Mouse (Mus musculus) MEL (cell line): ENCODE results near the gene Pdgfd. TPM values are rescaled to one million over a fixed set of nuclear protein-coding genes. Genes with fewer than 3 reads are reported as not detected.
A peak's percentile ranks its signal among the peaks of the same experiment; 100 is the strongest.
"Not testable (repeated sequence)": the region's sequence is repeated elsewhere in the genome, so short reads cannot be mapped to it uniquely, and the experiment has no call there.

Source experiments
- DNase-seq: peaks from one replicate; pipeline ENCODE4 v3.0.0; 2011; ENCODE audit warnings: low read depth, low spot score
- H3K27ac ChIP-seq: 2 replicates; pipeline ENCODE4 v1.5.1; 2012; ENCODE audit warnings: low read depth, mild to moderate bottlenecking, control low read depth, low read length, moderate library complexity; ENCODE audit not compliant: control insufficient read depth
- H3K27me3 ChIP-seq, 2 experiments: fragments of 150-350 bp in 1 of 2; sonication (generic) in 1 of 2; 2 replicates each; pipeline ENCODE4 v1.6.1; 2012; ENCODE audit warnings: low read length in 2 of 2, mild to moderate bottlenecking in 2 of 2, improper control_type of control experiment in 1 of 2, moderate library complexity in 1 of 2; ENCODE audit not compliant: insufficient read depth in 2 of 2, control insufficient read depth in 1 of 2
- H3K36me3 ChIP-seq, 2 experiments: 2 replicates each; pipeline ENCODE4 v1.6.1; 2012 to 2014; ENCODE audit warnings: low read length in 2 of 2, improper control_type of control experiment in 1 of 2, inconsistent platforms in 1 of 2, mild to moderate bottlenecking in 1 of 2; ENCODE audit not compliant: insufficient read depth in 2 of 2, control insufficient read depth in 1 of 2
- H3K4me1 ChIP-seq, 2 experiments: fragments of 150-350 bp in 1 of 2; sonication (generic) in 1 of 2; 2 replicates each; pipeline ENCODE4 v1.6.1; 2012; ENCODE audit warnings: low read length in 2 of 2, improper control_type of control experiment in 1 of 2, mild to moderate bottlenecking in 1 of 2; ENCODE audit not compliant: insufficient read depth in 2 of 2, control insufficient read depth in 1 of 2
- H3K4me3 ChIP-seq, 2 experiments: fragments of 150-350 bp in 1 of 2; sonication (generic) in 1 of 2; 2 replicates each; pipeline ENCODE4 v1.5.1; 2012; ENCODE audit warnings: low read depth in 2 of 2, low read length in 2 of 2, mild to moderate bottlenecking in 2 of 2, moderate library complexity in 2 of 2, control low read depth in 1 of 2, improper control_type of control experiment in 1 of 2; ENCODE audit not compliant: control insufficient read depth in 1 of 2, insufficient read depth in 1 of 2
- H3K79me2 ChIP-seq: 2 replicates; pipeline ENCODE4 v1.6.1; 2012; ENCODE audit warnings: mild to moderate bottlenecking, low read length, moderate library complexity; ENCODE audit not compliant: control insufficient read depth, poor library complexity, insufficient read depth
- H3K9ac ChIP-seq: 2 replicates; pipeline ENCODE4 v1.6.1; 2012; ENCODE audit warnings: low read depth, mild to moderate bottlenecking, control low read depth, low read length, moderate library complexity; ENCODE audit not compliant: control insufficient read depth, poor library complexity, severe bottlenecking
- H3K9me3 ChIP-seq: fragments of 150-350 bp; sonication (generic); replicated peaks from 2 replicates; pipeline ENCODE4 v1.6.1; 2012; ENCODE audit warnings: mild to moderate bottlenecking, low read length, improper control_type of control experiment, moderate library complexity; ENCODE audit not compliant: insufficient read depth
- E2F4 ChIP-seq: IDR thresholded peaks from 2 replicates; pipeline ENCODE4 v1.6.1; 2011; ENCODE audit warnings: low read depth, low read length, improper control_type of control experiment, borderline replicate concordance
- ELF1 ChIP-seq: IDR thresholded peaks from 2 replicates; pipeline ENCODE4 v1.6.1; 2014; ENCODE audit warnings: low read depth, mild to moderate bottlenecking, inconsistent platforms, low read length, improper control_type of control experiment, moderate library complexity
- EP300 ChIP-seq, 2 experiments: IDR thresholded peaks; 2 replicates each; pipeline ENCODE4 v1.6.1; 2011; ENCODE audit warnings: improper control_type of control experiment in 2 of 2, low read length in 2 of 2, low read depth in 1 of 2, mild to moderate bottlenecking in 1 of 2
- JUND ChIP-seq: IDR thresholded peaks from 2 replicates; pipeline ENCODE4 v1.6.1; 2011; ENCODE audit warnings: low read depth, mild to moderate bottlenecking, improper control_type of control experiment, low read length
- POLR2AphosphoS2 ChIP-seq: IDR thresholded peaks from 2 replicates; pipeline ENCODE4 v1.6.1; 2011; ENCODE audit warnings: low read length, improper control_type of control experiment
- POLR2AphosphoS5 ChIP-seq: IDR thresholded peaks from 2 replicates; pipeline ENCODE4 v1.6.1; 2012; ENCODE audit warnings: low read depth, borderline replicate concordance, mild to moderate bottlenecking, inconsistent platforms, low read length, moderate library complexity, mixed read lengths
- RCOR1 ChIP-seq: IDR thresholded peaks from 2 replicates; pipeline ENCODE4 v1.6.1; 2012; ENCODE audit warnings: low read depth, mild to moderate bottlenecking, inconsistent platforms, low read length, improper control_type of control experiment
- TAL1 ChIP-seq: IDR thresholded peaks from 2 replicates; pipeline ENCODE4 v1.6.1; 2012; ENCODE audit warnings: mild to moderate bottlenecking, inconsistent platforms, low read length, moderate library complexity, mixed read lengths
- TBP ChIP-seq: IDR thresholded peaks from 2 replicates; pipeline ENCODE4 v1.8.0; 2011; ENCODE audit warnings: low read depth, low read length, improper control_type of control experiment
- TCF12 ChIP-seq: IDR thresholded peaks from 2 replicates; pipeline ENCODE4 v1.6.1; 2014; ENCODE audit warnings: low read depth, mild to moderate bottlenecking, inconsistent platforms, low read length, improper control_type of control experiment, moderate library complexity
- ZC3H11A ChIP-seq: IDR thresholded peaks from 2 replicates; pipeline ENCODE4 v1.6.1; 2012; ENCODE audit warnings: low read depth, mild to moderate bottlenecking, inconsistent platforms, low read length, improper control_type of control experiment
- ZMIZ1 ChIP-seq: IDR thresholded peaks from 2 replicates; pipeline ENCODE4 v1.6.1; 2012; ENCODE audit warnings: low read depth, mild to moderate bottlenecking, inconsistent platforms, low read length, improper control_type of control experiment, moderate library complexity
- polyA plus RNA-seq, 2 experiments: library from polyadenylated mRNA; stranded (reverse) in 1 of 2; unstranded in 1 of 2; fragments of >175 nt in 1 of 2; fragments of >200 nt in 1 of 2; gene quantifications; 2 replicates each; pipeline versions ENCODE4 v1.2.1 to v1.2.4; 2012; ENCODE audit warnings: low replicate concordance in 2 of 2, low read depth in 1 of 2; ENCODE audit not compliant: insufficient read length in 2 of 2, insufficient read depth in 1 of 2, missing spikeins in 1 of 2
- total RNA-seq: library from RNA; depleted of rRNA; stranded (reverse); fragments of 300-350 nt; gene quantifications from 2 replicates; pipeline ENCODE4 v1.2.3, GENCODE M21; 2012

Pdgfd gene
- total and polyA plus RNA-seq, 3 experiments: not detected

DNA sequence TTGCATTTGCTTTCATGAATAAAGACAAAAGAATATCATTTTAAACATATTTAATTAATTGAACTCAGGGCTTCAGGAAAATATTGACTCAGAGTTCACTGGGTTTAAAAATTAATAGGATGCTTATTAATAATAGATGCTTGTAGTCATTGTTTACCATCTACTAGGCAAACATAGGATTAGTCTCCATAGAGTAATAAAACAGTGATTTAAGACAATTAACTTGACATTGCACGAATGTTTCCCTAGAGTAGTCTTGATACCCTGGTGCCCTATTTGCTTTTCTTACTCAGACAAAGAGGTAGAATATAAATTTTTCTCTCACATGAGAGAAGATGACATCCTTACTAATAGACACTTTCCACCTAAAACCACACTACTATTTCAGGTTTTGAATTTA is 49.1 kb downstream of the Pdgfd start:
- Histone ChIP-seq H3K36me3 (no peaks in the 10 kb centered on the region), H3K27me3 (no peaks in the 10 kb centered on the region), H3K4me1 (no peaks in the 10 kb centered on the region), H3K27ac (no peak overlapping the region)
- no peak for TF ChIP-seq RCOR1
- no peak for TF ChIP-seq POLR2AphosphoS5
- no peak for TF ChIP-seq ELF1
- TF ChIP-seq E2F4: no peak
- no peak for TF ChIP-seq ZMIZ1
- TF ChIP-seq ZC3H11A: no peak
- TF ChIP-seq TBP: no peak
- no peak for TF ChIP-seq POLR2AphosphoS2
- TF ChIP-seq, all 39 proteins: peak for 0
- no peak for DNase-seq
- H3K79me2 ChIP-seq: no peaks in the 10 kb centered on the region
- H3K4me3 ChIP-seq: no peak overlapping the region
- H3K9me3 ChIP-seq: no peaks in the 10 kb centered on the region
- H3K9ac ChIP-seq: no peak overlapping the region

DNA sequence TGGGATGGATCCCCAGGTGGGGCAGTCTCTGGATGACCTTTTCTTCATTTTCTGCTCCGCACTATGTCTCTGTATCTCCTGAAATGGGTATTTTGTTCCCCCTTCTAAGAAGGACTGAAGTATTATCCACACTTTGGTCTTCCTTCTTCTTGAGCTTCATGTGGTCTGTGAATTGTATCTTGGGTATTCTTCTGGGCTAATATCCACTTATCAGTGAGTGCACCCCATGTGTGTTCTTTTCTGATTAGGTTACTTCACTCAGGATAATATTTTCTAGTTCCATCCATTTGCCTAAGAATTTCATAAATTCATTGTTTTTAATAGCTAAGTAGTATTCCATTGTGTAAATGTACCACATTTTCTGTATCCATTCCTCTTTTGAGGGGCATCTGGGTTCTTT is 67.6 kb downstream of the Pdgfd start:
- H3K36me3 ChIP-seq, H3K27me3 ChIP-seq, H3K9me3 ChIP-seq, H3K9ac ChIP-seq, H3K4me3 ChIP-seq, H3K27ac ChIP-seq, H3K4me1 ChIP-seq, H3K79me2 ChIP-seq: not testable (repeated sequence)
- DNase-seq: peak; percentile 14
- TF ChIP-seq TCF12 (peak; percentile 61; the same call in 1 of the 2 replicates), EP300 (IDR thresholded peaks at IDR 0.05; ENCODE audit: low read depth in 1 of 2, low read length in 2 of 2) (peak in 1 of 2 experiments; percentile 33; a peak in 1 of 4 replicates)

DNA sequence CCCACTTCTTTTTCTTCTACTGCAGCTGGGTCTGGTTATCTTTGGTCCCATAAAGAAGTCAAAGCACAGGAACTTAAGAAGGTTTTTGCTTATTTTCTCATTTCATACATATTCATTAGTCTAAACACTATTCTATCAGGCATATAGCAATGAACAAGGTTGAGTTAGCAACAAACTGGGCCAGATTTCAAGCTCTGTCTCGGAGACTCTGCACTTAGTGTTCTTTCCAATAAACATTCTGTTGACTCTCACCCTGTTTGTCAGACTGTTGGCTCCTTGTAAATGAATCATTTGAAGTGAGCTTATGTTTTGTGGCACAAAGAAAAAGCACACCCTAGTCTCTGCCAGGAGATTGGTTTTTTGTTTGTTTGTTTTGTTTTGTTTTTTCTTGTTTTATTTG is 81.9 kb downstream of the Pdgfd start:
- TF ChIP-seq ZC3H11A (no peak), JUND (no peak), TAL1 (no peak)
- Histone ChIP-seq H3K9me3 (no peaks in the 10 kb centered on the region), H3K4me3 (no peak overlapping the region), H3K27ac (no peak overlapping the region), H3K79me2 (no peaks in the 10 kb centered on the region), H3K27me3 (no peaks in the 10 kb centered on the region), H3K9ac (no peak overlapping the region), H3K36me3 (no peaks in the 10 kb centered on the region), H3K4me1 (no peaks in the 10 kb centered on the region)
- no peak for DNase-seq
